Mouse (Mus musculus) adipocyte (in vitro differentiated cells): ENCODE data around the gene Slc17a9.
"Not testable (repeated sequence)": the region's sequence is repeated elsewhere in the genome, so short reads cannot be mapped to it uniquely, and the experiment has no call there.

Experiments used
- DNase-seq: peaks from one replicate; pipeline ENCODE4 v3.0.0-alpha.2; 2016; ENCODE audit warnings: low spot score

Slc17a9 gene

GRCm38 (mm10) chr2:180710276-180711155, 14.5 kb upstream of the Slc17a9 start:
- peak; percentile 58 for DNase-seq

- no peak for DNase-seq
Observed at GRCm38 (mm10) chr2:180711527-180711926, 13.5 kb upstream of the Slc17a9 start.

GRCm38 (mm10) chr2:180712037-180712689, 12.9 kb upstream of the Slc17a9 start:
- DNase-seq = no peak

GRCm38 (mm10) chr2:180722748-180723147, 2.3 kb upstream of the Slc17a9 start:
- DNase-seq = not testable (repeated sequence)

- no peak for DNase-seq
Observed at GRCm38 (mm10) chr2:180723865-180724264, 1.2 kb upstream of the Slc17a9 start.

- DNase-seq = no peak
Observed at GRCm38 (mm10) chr2:180725414-180725778, 333 bp downstream of the Slc17a9 start.

- DNase-seq = no peak
Observed at GRCm38 (mm10) chr2:180725856-180726629, 980 bp downstream of the Slc17a9 start.

GRCm38 (mm10) chr2:180726658-180727442, 1.8 kb downstream of the Slc17a9 start:
- no peak for DNase-seq

- no peak for DNase-seq
Observed at GRCm38 (mm10) chr2:180727613-180728021, 2.6 kb downstream of the Slc17a9 start.

GRCm38 (mm10) chr2:180731036-180731435, 6.0 kb downstream of the Slc17a9 start:
- no peak for DNase-seq

GRCm38 (mm10) chr2:180731984-180732383, 6.9 kb downstream of the Slc17a9 start:
- no peak for DNase-seq

- no peak for DNase-seq
Observed at GRCm38 (mm10) chr2:180735232-180735631, 10.2 kb downstream of the Slc17a9 start.

GRCm38 (mm10) chr2:180737984-180738383, 12.9 kb downstream of the Slc17a9 start:
- peak; percentile 54 for DNase-seq

GRCm38 (mm10) chr2:180740349-180740748, 15.3 kb downstream of the Slc17a9 start:
- DNase-seq = no peak

GRCm38 (mm10) chr2:180741421-180741820, 16.4 kb downstream of the Slc17a9 start:
- no peak for DNase-seq

- DNase-seq = no peak
Observed at GRCm38 (mm10) chr2:180742820-180743219, 17.8 kb downstream of the Slc17a9 start.

GRCm38 (mm10) chr2:180743321-180743720, 18.3 kb downstream of the Slc17a9 start:
- DNase-seq = no peak

- DNase-seq = peak; percentile 91
Observed at GRCm38 (mm10) chr2:180745248-180745927, 20.3 kb downstream of the Slc17a9 start.

- DNase-seq = no peak
Observed at GRCm38 (mm10) chr2:180746569-180747192, 21.6 kb downstream of the Slc17a9 start.

- DNase-seq = no peak
Observed at GRCm38 (mm10) chr2:180748904-180749303, 23.8 kb downstream of the Slc17a9 start.
